Mouse (Mus musculus): ENCODE measurements around the gene Sult2a2.
"Not testable (repeated sequence)": the region's sequence is repeated elsewhere in the genome, so short reads cannot be mapped to it uniquely, and the experiment has no call there.

Gene Sult2a2

GRCm38 (mm10) chr7:13733205-13733604, at the start of gene Sult2a2:
Gene Sult2a2 (plus strand): TSS chr7:13733505.
- not testable (repeated sequence) for DNase-seq (ENCODE audit: low spot score)

- no peak for DNase-seq (ENCODE audit: low spot score)
Observed at GRCm38 (mm10) chr7:13813913-13814312, 80.6 kb downstream of the Sult2a2 start.

Data from urinary bladder, postnatal 10 days (tissue).